Mouse (Mus musculus) gastrocnemius, postnatal 14 days (tissue): ENCODE results near the gene Zfp229. TPM values are rescaled to one million over a fixed set of nuclear protein-coding genes. Genes with fewer than 3 reads are reported as not detected.
A peak's percentile ranks its signal among the peaks of the same experiment; 100 is the strongest.
"Not testable (repeated sequence)": the region's sequence is repeated elsewhere in the genome, so short reads cannot be mapped to it uniquely, and the experiment has no call there.

Experiments
- DNase-seq: peaks from one replicate; pipeline ENCODE4 v3.0.0; 2021; ENCODE audit warnings: mixed read lengths
- intact Hi-C: fragments of 180-260 bp; cut with DNase I; formaldehyde crosslinking; loops from one replicate; pipeline ENCODE4 v1.15.1; 2025; ENCODE audit warnings: low total_unique reads
- long read RNA-seq, 2 experiments: library from polyadenylated mRNA; stranded (forward); transcript quantifications; one replicate each; pipeline ENCODE4 v2.0.0; 2021
- total RNA-seq, 2 experiments: library from RNA; stranded (reverse); gene quantifications; 2 replicates each; pipeline ENCODE4 v1.2.3; 2021

Gene Zfp229
- total RNA-seq, result 1 to 10 TPM; 4.5 to 4.6 TPM
- long read RNA-seq, experiment 1, full-length matches to known transcripts, result 2 of 2 reads
- long read RNA-seq, experiment 1, partial matches to known transcripts, result 0 of 2 reads
- long read RNA-seq, experiment 1, other reads (novel, unspliced or antisense), result 0 of 2 reads
- long read RNA-seq, experiment 2, full-length matches to known transcripts, result 2 of 3 reads
- long read RNA-seq, experiment 2, partial matches to known transcripts, result 1 of 3 reads
- long read RNA-seq, experiment 2, other reads (novel, unspliced or antisense), result 0 of 3 reads

- intact Hi-C loops, DNase-seq: not testable (repeated sequence)
These were observed at the start of gene Zfp229 for GRCm38 (mm10) chr17:21730495-21730894. Zfp229 (plus strand) TSS chr17:21730795.

- DNase-seq, result no peak
- intact Hi-C loops, result no loop called here
These were observed 39.0 kb upstream of the Zfp229 start, which contains the start of gene Gm10226 for GRCm38 (mm10) chr17:21691560-21691959. Gm10226 (plus strand) TSS chr17:21691860.

- intact Hi-C loops, result no loop called here
- no peak for DNase-seq
These were observed 37.3 kb upstream of the Zfp229 start for GRCm38 (mm10) chr17:21693342-21693741.

- DNase-seq, result no peak
- intact Hi-C loops, result no loop called here
These were observed 34.5 kb upstream of the Zfp229 start for GRCm38 (mm10) chr17:21696073-21696472.

- intact Hi-C loops, result no loop called here
- DNase-seq, result no peak
These were observed 28.0 kb upstream of the Zfp229 start for GRCm38 (mm10) chr17:21702281-21703240.

GRCm38 (mm10) chr17:21703414-21703813 lies 27.2 kb upstream of the Zfp229 start:
- intact Hi-C loops, result no loop called here
- DNase-seq, result no peak

GRCm38 (mm10) chr17:21707343-21707996 lies 23.1 kb upstream of the Zfp229 start, which contains the start of gene Zfp760:
Zfp760 (plus strand) TSS chr17:21707741.
- DNase-seq, result peak; percentile 82
- intact Hi-C loops, result no loop called here

GRCm38 (mm10) chr17:21708401-21708800 lies 22.2 kb upstream of the Zfp229 start:
- DNase-seq, result no peak
- intact Hi-C loops, result no loop called here

- intact Hi-C loops, result no loop called here
- DNase-seq, result no peak
These were observed 2.5 kb downstream of the Zfp229 start for GRCm38 (mm10) chr17:21733049-21733448.

GRCm38 (mm10) chr17:21733529-21734031 lies 3.0 kb downstream of the Zfp229 start:
- intact Hi-C loops, result no loop called here
- peak; percentile 71 for DNase-seq

- DNase-seq, result no peak
- intact Hi-C loops, result no loop called here
These were observed 22.2 kb downstream of the Zfp229 start for GRCm38 (mm10) chr17:21752791-21753190.

- DNase-seq, result no peak
- intact Hi-C loops, result no loop called here
These were observed 23.0 kb downstream of the Zfp229 start for GRCm38 (mm10) chr17:21753342-21754208.

- no peak for DNase-seq
- intact Hi-C loops, result no loop called here
These were observed 39.7 kb downstream of the Zfp229 start for GRCm38 (mm10) chr17:21770336-21770735.

- intact Hi-C loops, result no loop called here
- DNase-seq, result no peak
These were observed 61.7 kb downstream of the Zfp229 start for GRCm38 (mm10) chr17:21792256-21792655.

GRCm38 (mm10) chr17:21801373-21801772 lies 70.8 kb downstream of the Zfp229 start:
- DNase-seq, intact Hi-C loops: not testable (repeated sequence)
